Mouse (Mus musculus): ENCODE measurements around the gene Jtb. TPM values are rescaled to one million over a fixed set of nuclear protein-coding genes. Genes with fewer than 3 reads are reported as not detected.
"Not testable (repeated sequence)": the region's sequence is repeated elsewhere in the genome, so short reads cannot be mapped to it uniquely, and the experiment has no call there.

Jtb gene
- polyA plus RNA-seq, 1 experiment from 2014 or later: 90.2 TPM

DNA sequence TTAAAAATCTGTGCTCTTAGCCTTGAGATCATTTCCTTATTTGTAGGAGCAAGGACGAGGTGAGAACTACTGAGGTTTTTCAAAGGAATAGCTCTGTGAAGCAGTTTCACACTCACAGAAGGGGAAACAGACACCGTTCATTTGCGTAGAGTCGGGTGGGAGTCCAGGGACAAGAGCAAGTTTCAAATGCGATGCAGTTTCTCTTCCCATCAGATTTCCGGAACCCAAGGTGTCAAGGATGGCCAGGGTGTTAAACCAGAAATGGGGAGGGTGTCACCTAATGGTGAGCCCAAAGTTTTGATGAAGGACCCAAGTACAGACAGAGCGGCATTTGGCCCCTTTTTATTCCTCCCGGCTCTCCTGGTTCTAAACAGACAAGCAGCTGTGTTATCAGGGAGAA, 322 bp upstream of the Jtb start:
- Histone ChIP-seq H3K27ac (replicated peaks) (peak overlapping the region; percentile 71), H3K9me3 (no peaks in the 10 kb centered on the region), H3K4me3 (peak overlapping the region; percentile 78), H3K36me3 (peaks cover 16% of the 10 kb centered on the region), H3K4me2 (peak overlapping the region; percentile 80), H3K4me1 (replicated peaks) (peaks cover 15% of the 10 kb centered on the region), H3K9ac (peak overlapping the region; percentile 51), H3K27me3 (no peaks in the 10 kb centered on the region)
- ATAC-seq (ENCODE audit: low FRiP score, low read depth): no peak
- 18% methylated on average over 8 of the region's 8 CpGs for WGBS

DNA sequence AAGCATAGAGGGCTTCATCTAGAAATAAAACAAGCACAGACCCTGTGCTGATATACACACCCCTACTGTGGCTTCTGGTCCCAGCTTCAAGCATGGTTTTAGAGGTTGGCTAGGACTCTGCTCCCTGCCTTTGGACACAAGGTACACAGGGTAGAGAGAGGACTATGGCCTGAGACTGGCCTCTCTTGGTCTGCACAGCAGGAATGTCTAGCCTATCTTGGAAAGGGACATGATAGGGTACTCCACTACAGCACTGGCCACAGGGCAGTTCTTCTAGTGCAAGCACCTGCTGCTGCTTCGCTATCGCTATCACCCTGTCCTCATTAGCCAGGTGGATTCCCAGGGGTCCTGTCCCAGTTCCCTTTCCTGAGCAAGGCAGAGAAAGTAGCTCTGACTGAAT, 9.9 kb downstream of the Jtb start:
- Histone ChIP-seq H3K9me3 (no peaks in the 10 kb centered on the region), H3K4me1 (replicated peaks) (peaks cover 12% of the 10 kb centered on the region), H3K27ac (replicated peaks) (no peak overlapping the region), H3K36me3 (no peaks in the 10 kb centered on the region), H3K27me3 (no peaks in the 10 kb centered on the region), H3K9ac (no peak overlapping the region), H3K4me3 (no peak overlapping the region), H3K4me2 (no peak overlapping the region)
- 0 out of 2 replicates have a peak, but pooled peaks have one; percentile 6 for ATAC-seq (ENCODE audit: low FRiP score, low read depth)
- WGBS: 85% methylated on average over 2 of the region's 2 CpGs

DNA sequence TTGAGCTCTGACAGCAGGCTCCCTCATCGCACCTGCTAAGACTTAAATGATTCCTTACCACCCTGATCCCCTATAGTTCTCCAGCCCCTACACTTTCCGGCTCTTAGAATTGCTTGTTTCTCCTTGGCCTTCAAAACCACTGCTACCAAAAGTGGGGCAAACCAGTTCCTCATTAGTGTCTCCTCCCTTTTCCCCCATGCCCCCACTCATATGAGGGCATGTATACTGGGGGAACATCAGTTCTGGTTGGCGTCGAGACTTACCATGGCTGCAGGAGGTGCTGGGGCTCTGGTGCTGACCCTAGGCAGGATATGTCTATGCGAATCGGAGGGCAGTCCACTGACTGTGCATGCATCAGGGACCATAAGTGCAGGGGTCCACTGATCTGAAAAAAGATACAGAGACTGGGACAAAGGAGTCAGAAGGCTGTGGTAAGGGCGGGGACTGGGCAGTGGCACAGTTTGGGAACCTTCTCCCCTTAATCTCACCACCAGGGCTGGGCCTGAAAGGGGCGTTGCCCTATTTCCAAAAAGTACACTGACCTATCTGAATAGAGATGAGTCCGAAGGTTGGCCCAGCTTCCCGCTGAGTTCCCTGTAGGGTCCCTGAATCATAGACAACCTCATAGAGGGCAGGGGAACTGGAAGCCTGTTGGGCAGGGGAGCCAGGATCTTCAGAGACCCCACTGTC, 10.4 kb downstream of the Jtb start:
- Histone ChIP-seq H3K9me3 (no peaks in the 10 kb centered on the region), H3K27ac (replicated peaks) (no peak overlapping the region), H3K27me3 (no peaks in the 10 kb centered on the region), H3K4me2 (no peak overlapping the region), H3K36me3 (no peaks in the 10 kb centered on the region), H3K4me3 (no peak overlapping the region), H3K9ac (no peak overlapping the region), H3K4me1 (replicated peaks) (peaks cover 12% of the 10 kb centered on the region)
- ATAC-seq (ENCODE audit: low FRiP score, low read depth): peak; percentile 36; the same call in 1 of the 2 replicates
- WGBS: 88% methylated on average over 10 of the region's 10 CpGs

DNA sequence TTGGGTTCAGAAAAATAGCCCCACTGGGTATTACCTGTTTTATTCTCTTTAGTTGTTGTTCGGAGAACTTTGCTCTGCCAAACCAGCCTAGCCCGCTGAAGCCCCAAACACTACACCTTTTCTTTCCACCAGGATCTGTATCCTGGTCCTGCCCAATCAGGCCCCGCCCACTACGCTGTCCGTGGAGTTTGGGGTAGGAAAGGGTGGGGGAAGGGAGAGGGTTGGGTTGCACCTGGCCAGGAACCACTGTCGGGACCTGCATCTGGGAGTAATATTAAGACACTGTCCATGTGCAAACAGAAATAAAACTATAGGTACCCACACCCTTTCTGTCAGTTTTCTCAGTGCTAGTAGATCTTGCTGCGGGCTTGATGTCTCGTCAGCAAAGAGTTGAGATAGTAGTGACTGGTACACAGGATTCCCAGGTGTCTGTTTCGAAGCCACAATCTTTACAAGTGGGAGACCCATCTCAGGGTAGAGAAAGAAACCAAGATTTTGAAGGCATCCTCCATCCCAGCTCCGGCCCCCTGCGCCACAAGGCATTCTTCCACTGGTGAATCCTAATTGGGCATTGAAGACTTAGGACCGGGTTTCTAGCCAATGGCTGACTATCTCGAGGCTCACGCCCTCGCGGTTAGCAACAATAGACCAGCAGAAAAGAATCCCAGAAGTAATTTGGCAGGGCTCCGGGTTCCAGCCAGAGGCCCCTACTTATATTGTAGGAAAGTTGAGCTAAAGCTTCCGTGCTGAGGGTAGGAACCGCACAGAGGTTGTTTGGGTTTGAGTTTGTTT, 11.8 kb downstream of the Jtb start, which contains the start of gene Creb3l4:
TSS of gene Creb3l4 (minus strand) at position 529 of the 792 bp plus-strand sequence.
- 3% methylated on average over 19 of the region's 19 CpGs for WGBS
- H3K9me3 ChIP-seq: no peaks in the 10 kb centered on the region
- no peaks in the 10 kb centered on the region for H3K36me3 ChIP-seq
- peak within 1 kb of the TSS; percentile 61 for H3K4me2 ChIP-seq
- peak within 1 kb of the TSS; percentile 25 for H3K4me3 ChIP-seq
- H3K27ac ChIP-seq (replicated peaks): peak within 1 kb of the TSS; percentile 36; the same call in 1 of the 2 replicates
- no peak for ATAC-seq (ENCODE audit: low FRiP score, low read depth)
- H3K9ac ChIP-seq: no peak within 1 kb of the TSS
- H3K4me1 ChIP-seq (replicated peaks): peaks cover 16% of the 10 kb centered on the region
- H3K27me3 ChIP-seq: no peaks in the 10 kb centered on the region

GRCm38 (mm10) chr3:90245406-90245805, 14.0 kb downstream of the Jtb start:
- WGBS: 68% methylated on average over 2 of the region's 2 CpGs
- Histone ChIP-seq H3K27ac (replicated peaks) (no peak overlapping the region), H3K9me3 (no peaks in the 10 kb centered on the region), H3K4me2 (no peak overlapping the region), H3K4me1 (replicated peaks) (peaks cover 28% of the 10 kb centered on the region), H3K9ac (no peak overlapping the region), H3K27me3 (no peaks in the 10 kb centered on the region), H3K36me3 (no peaks in the 10 kb centered on the region), H3K4me3 (no peak overlapping the region)
- no peak for ATAC-seq (ENCODE audit: low FRiP score, low read depth)

DNA sequence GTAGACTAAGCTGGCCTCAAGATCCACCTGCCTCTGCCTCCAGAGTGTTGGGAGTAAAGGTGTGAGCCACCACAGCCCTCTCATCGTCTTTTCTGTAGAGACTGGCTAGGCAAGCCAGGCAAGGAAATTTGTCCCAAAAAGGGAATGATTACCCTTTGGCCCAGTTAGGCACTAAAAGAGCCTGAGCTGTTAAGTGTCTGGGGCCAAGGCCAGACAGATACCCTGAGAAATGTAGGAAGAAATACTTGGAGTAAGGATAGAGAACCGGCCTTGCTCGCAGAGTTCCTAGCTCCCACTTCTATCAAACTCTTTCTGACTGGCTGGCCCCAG, 16.2 kb downstream of the Jtb start:
- Histone ChIP-seq H3K4me2 (peak overlapping the region; percentile 72), H3K9ac (peak overlapping the region; percentile 82), H3K4me1 (replicated peaks) (peaks cover 28% of the 10 kb centered on the region), H3K36me3 (peaks cover 12% of the 10 kb centered on the region), H3K9me3 (no peaks in the 10 kb centered on the region), H3K4me3 (peak overlapping the region; percentile 81), H3K27ac (replicated peaks) (peak overlapping the region; percentile 84), H3K27me3 (no peaks in the 10 kb centered on the region)
- ATAC-seq (ENCODE audit: low FRiP score, low read depth): peak; percentile 4; the same call in 1 of the 2 replicates
- 1% methylated on average over 3 of the region's 3 CpGs for WGBS

DNA sequence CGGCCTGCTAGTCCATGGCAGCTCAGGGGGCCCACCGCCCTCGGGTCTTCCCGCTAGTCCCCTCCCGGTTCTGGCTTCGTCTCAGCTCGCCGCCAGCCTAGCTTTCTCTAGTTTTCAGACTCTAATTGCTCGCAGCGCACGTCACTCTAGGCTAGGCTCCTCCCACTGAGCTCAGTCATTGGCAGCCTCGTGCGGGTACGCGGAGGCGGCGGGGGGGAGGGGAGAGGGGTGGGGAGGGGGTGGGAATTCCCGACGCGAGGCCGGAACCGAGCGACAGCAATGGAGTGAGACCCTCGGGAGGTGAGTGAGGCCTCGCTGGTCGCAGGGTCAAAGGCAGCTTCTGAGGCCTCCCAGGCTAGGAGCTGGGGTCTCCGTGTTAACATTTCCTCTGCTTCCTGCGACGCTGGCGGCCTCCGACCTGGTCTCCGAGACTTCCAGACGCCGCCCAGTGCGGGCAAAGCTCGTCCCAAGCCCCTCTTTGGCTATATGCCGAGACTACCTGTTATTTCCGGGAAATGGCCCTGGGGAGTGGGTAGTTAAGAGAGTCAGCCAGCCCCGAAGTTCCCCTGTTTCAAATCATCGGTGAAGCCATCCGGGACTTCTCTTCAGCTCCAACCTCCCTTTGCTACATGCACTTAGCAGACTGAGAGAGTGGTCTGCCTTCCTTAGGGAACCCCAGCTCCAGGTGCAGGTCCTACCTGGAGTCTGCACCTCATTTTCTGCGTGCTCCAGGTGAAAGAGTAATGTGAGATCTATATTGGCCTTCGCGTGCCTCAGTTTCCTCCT, 16.8 kb downstream of the Jtb start, which contains the start of gene Slc39a1:
TSS of gene Slc39a1 (plus strand) at position 213 of the 786 bp plus-strand sequence.
- Histone ChIP-seq H3K27ac (replicated peaks) (peak within 1 kb of the TSS; percentile 84), H3K36me3 (peaks cover 12% of the 10 kb centered on the region), H3K4me3 (peak within 1 kb of the TSS; percentile 81), H3K9ac (peak within 1 kb of the TSS; percentile 82), H3K4me1 (replicated peaks) (peaks cover 25% of the 10 kb centered on the region), H3K9me3 (no peaks in the 10 kb centered on the region), H3K27me3 (no peaks in the 10 kb centered on the region), H3K4me2 (peak within 1 kb of the TSS; percentile 72)
- peak; percentile 95 for ATAC-seq (ENCODE audit: low FRiP score, low read depth)
- WGBS: 0% methylated on average over 43 of the region's 44 CpGs

DNA sequence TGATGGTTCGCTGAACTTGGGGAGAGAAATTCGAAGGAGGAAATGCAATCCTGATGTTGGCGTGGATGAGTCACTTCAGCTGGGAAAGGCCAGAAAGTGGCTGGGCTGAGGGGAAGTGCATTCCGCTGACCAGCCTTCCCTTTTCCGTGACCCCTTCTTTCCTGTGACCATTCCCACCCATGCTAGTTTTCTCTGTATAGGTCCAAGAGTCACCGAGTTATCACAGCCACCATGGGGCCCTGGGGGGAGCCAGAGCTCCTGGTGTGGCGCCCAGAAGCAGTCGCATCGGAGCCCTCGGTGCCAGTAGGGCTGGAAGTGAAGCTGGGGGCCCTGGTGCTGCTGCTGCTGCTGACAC, 17.3 kb downstream of the Jtb start:
- peaks cover 21% of the 10 kb centered on the region for H3K4me1 ChIP-seq (replicated peaks)
- WGBS: 11% methylated on average over 10 of the region's 10 CpGs
- H3K27ac ChIP-seq (replicated peaks): peak overlapping the region; percentile 84
- peaks cover 12% of the 10 kb centered on the region for H3K36me3 ChIP-seq
- no peak for ATAC-seq (ENCODE audit: low FRiP score, low read depth)
- peak overlapping the region; percentile 81 for H3K4me3 ChIP-seq
- peak overlapping the region; percentile 82 for H3K9ac ChIP-seq
- H3K4me2 ChIP-seq: peak overlapping the region; percentile 72
- no peaks in the 10 kb centered on the region for H3K27me3 ChIP-seq
- no peaks in the 10 kb centered on the region for H3K9me3 ChIP-seq

DNA sequence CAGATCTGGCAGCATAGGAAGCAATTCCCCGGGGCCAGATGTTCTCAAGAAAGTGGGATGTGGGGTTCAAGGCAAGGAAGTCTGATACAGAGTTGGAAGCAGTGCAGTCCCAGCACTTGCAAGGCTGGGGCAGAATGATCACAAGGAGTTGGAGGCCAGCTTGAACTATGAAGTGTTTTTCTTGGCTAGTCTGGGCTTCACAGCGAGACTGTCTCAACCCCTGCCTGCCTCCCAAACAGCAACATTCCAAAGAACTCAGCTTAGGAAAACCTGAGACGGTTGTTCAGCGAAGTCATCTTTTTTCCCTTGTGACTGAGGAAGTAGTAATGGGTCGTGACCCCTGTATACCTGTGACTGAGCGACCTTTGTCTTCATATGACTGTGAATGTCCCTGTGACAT, 19.4 kb downstream of the Jtb start:
- Histone ChIP-seq H3K36me3 (peaks cover 12% of the 10 kb centered on the region), H3K9ac (no peak overlapping the region), H3K27me3 (no peaks in the 10 kb centered on the region), H3K4me3 (no peak overlapping the region), H3K4me1 (replicated peaks) (peaks cover 30% of the 10 kb centered on the region), H3K9me3 (no peaks in the 10 kb centered on the region), H3K4me2 (no peak overlapping the region), H3K27ac (replicated peaks) (no peak overlapping the region)
- 88% methylated on average over 6 of the region's 6 CpGs for WGBS
- no peak for ATAC-seq (ENCODE audit: low FRiP score, low read depth)

DNA sequence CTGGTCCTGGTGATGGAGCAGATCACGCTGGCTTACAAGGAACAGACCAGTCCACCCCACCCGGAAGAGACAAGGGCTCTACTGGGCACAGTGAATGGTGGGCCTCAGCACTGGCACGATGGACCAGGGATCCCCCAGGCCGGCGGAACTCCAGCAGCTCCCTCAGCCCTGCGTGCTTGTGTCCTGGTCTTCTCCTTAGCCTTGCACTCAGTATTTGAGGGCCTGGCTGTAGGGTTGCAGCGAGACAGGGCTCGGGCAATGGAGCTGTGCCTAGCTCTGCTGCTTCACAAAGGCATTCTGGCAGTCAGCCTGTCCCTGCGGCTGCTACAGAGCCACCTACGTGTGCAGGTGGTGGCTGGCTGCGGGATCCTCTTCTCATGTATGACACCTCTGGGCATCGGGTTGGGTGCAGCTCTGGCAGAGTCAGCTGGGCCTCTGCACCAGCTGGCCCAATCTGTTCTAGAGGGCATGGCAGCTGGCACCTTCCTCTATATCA, 20.4 kb downstream of the Jtb start:
- not testable (repeated sequence) for H3K4me2 ChIP-seq; H3K9me3 ChIP-seq; H3K27me3 ChIP-seq; ATAC-seq (ENCODE audit: low FRiP score, low read depth); H3K4me3 ChIP-seq; H3K9ac ChIP-seq; H3K27ac ChIP-seq (replicated peaks)
- 96% methylated on average over 10 of the region's 12 CpGs for whole genome bisulfite sequencing
- Histone ChIP-seq H3K4me1 (replicated peaks) (peaks cover 40% of the 10 kb centered on the region), H3K36me3 (peaks cover 12% of the 10 kb centered on the region)

DNA sequence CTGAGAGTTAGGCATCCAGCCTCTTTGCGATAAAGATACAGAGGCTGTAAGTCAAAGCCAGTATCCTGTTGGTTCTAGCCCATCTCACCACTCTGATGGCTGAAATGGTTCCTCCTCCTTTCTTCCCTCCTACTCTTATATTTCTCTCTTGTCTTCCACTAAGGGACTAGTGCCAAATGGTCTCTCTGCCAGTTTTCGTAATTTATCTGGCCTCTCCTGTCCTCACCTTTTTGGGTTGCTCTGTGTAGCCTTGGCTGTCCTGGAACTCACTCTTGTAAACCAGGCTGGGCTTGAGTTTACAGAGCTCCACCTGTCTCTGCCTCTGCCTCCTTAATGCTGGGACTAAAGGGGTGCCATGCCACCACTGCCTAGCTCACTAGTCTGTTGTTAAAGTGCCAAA, 21.3 kb downstream of the Jtb start:
- H3K4me3 ChIP-seq; ATAC-seq (ENCODE audit: low FRiP score, low read depth); H3K27ac ChIP-seq (replicated peaks); H3K27me3 ChIP-seq; H3K9me3 ChIP-seq; H3K4me2 ChIP-seq; H3K9ac ChIP-seq: not testable (repeated sequence)
- H3K36me3 ChIP-seq: peaks cover 20% of the 10 kb centered on the region
- H3K4me1 ChIP-seq (replicated peaks): peaks cover 38% of the 10 kb centered on the region
- 100% methylated on average over 2 of the region's 2 CpGs for WGBS

Data from hindbrain, embryonic 15.5 days (tissue).